Mouse (Mus musculus): Measurements from ENCODE around the gene Fn3k. TPM values are rescaled to one million over a fixed set of nuclear protein-coding genes. Genes with fewer than 3 reads are reported as not detected.

Gene Fn3k
- polyA plus RNA-seq, 1 experiment from 2014 or later = 0.47 TPM

DNA sequence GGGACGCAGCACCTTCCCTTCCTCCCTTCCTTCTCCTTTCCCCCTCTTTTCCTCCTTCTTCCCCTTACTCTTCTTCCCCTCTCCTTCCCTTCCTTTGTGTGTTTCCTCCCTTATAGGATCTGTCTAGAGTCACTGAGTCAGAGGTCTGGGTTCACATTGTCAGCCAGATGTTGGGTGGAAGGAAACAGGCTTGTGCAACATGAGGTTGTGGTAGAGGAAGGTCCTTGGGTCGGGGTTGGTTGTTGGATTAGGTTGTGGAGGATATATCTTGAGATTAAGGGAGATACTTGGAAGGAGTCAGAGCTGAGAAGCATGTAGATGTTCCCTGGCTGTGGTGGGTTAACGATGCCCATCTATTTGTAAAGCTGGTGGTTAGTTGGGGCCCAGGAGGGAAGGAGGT lies 40.1 kb downstream of the Fn3k start:
- H3K36me3 ChIP-seq = peaks cover 42% of the 10 kb centered on the region
- no peak overlapping the region for H3K27ac ChIP-seq
- no peak for ATAC-seq (ENCODE audit: low FRiP score, low read depth)
- no peak overlapping the region for H3K4me2 ChIP-seq (replicated peaks)
- no peak overlapping the region for H3K4me3 ChIP-seq
- 0 out of 2 replicates have a peak overlapping the region, but pooled peaks have one; percentile 8 for H3K9ac ChIP-seq
- H3K27me3 ChIP-seq = no peaks in the 10 kb centered on the region
- no peaks in the 10 kb centered on the region for H3K4me1 ChIP-seq
- no peaks in the 10 kb centered on the region for H3K9me3 ChIP-seq
- 82% methylated on average over 3 of the region's 3 CpGs for WGBS

DNA sequence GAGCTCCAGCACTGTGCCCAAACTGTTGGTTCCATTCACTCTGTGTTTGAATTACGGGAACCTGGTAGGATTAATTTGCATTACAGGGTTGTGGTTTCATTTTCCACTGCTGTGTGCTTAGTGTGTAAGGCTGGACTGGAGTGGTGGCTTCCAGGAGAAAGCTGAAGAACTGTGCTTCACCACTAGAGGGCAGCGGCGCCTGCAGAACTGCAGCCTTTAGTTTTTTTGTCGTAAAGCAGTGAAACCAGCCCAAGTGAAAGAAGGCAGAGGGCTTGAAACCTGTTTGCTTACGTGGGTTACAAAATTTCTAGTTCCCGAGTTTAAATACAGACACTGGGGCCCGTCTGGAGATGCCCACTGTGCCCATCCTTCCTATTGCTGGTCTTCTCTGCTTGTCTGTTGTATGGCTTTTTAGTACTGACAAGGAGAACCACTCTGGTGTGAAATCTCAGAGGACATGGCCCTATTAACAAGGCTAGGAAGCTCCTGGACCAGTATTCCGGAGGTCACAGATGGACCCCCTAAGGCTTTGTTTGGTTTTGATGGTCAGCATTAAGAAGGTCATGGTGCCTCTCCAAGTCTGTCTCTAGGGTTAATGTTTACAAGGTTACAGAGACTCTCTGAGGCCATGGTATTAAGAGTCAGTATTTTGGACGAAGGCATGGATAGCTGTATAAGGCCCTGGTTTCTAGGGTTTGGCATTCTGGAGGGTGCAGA lies 41.1 kb downstream of the Fn3k start:
- Histone ChIP-seq H3K9ac (0 out of 2 replicates have a peak overlapping the region, but pooled peaks have one; percentile 15), H3K4me1 (no peaks in the 10 kb centered on the region), H3K9me3 (no peaks in the 10 kb centered on the region), H3K27ac (no peak overlapping the region), H3K36me3 (peaks cover 38% of the 10 kb centered on the region), H3K27me3 (no peaks in the 10 kb centered on the region), H3K4me3 (no peak overlapping the region), H3K4me2 (replicated peaks) (no peak overlapping the region)
- WGBS = 37% methylated on average over 9 of the region's 9 CpGs
- ATAC-seq (ENCODE audit: low FRiP score, low read depth) = no peak

DNA sequence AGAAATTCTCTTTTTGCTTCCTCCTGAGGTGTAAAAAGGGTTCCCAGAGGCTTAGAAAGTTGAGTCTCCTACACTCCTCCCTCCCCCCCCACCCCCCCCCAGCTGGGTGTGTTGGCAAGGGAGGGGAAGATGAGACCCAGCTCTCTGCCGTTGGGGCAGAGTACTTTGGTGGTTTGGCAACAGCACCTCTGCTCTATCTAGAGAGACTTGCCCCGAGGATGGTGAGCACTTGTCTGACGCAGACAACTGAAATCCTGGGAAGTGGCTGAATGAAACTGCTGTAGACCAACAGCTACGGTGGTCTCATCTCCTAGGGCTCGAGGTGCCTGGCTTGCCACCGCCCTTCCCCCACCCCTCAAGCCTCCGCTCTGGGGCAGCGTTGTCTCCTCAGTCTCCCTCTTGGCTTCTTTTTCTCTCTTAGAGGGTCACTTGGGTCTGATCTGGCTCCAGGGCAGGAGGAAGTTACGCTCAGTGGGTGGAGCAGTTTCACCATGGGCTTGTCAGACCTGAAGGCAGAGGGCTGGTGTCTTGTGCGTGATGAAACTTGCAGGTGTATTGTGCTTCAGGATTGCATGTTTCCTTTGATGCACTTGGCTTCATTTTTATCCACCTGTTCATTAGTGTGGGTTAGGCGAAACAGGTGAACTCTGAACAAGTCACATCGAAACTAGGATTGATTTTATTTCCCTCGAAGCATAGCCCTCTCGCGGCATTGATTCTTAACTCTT lies 44.9 kb downstream of the Fn3k start:
- WGBS = 88% methylated on average over 15 of the region's 15 CpGs
- H3K4me3 ChIP-seq = no peak overlapping the region
- H3K27ac ChIP-seq = no peak overlapping the region
- H3K9ac ChIP-seq = no peak overlapping the region
- H3K4me1 ChIP-seq = no peaks in the 10 kb centered on the region
- H3K9me3 ChIP-seq = no peaks in the 10 kb centered on the region
- peaks cover 43% of the 10 kb centered on the region for H3K36me3 ChIP-seq
- H3K27me3 ChIP-seq = no peaks in the 10 kb centered on the region
- no peak overlapping the region for H3K4me2 ChIP-seq (replicated peaks)
- no peak for ATAC-seq (ENCODE audit: low FRiP score, low read depth)

DNA sequence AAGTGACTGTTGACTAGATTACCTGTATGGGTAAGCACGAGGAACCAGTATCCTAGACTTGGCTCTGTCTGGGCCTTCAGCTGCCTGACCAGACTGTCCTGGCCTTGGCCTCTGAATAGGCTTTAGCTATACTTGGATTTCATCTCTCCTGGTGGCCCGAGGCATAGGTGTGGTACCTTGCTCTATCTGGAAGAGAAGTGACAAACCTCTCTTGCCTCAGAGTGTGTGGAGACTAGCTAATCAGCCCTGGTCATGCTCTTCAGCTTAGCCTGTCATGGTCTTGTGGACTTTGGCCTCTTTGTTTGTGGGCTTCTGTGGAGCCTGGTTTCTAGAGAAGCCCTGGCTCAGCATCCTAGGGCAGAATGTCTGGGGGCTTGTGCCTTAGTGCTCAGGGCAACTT lies 46.4 kb downstream of the Fn3k start:
- 93% methylated on average over 2 of the region's 2 CpGs for WGBS
- no peak overlapping the region for H3K9ac ChIP-seq
- no peaks in the 10 kb centered on the region for H3K9me3 ChIP-seq
- H3K4me3 ChIP-seq = no peak overlapping the region
- ATAC-seq (ENCODE audit: low FRiP score, low read depth) = no peak
- peaks cover 40% of the 10 kb centered on the region for H3K36me3 ChIP-seq
- H3K4me2 ChIP-seq (replicated peaks) = no peak overlapping the region
- 0 out of 2 replicates have a peak, but pooled peaks cover 4% of the 10 kb centered on the region for H3K4me1 ChIP-seq
- no peak overlapping the region for H3K27ac ChIP-seq
- no peaks in the 10 kb centered on the region for H3K27me3 ChIP-seq

DNA sequence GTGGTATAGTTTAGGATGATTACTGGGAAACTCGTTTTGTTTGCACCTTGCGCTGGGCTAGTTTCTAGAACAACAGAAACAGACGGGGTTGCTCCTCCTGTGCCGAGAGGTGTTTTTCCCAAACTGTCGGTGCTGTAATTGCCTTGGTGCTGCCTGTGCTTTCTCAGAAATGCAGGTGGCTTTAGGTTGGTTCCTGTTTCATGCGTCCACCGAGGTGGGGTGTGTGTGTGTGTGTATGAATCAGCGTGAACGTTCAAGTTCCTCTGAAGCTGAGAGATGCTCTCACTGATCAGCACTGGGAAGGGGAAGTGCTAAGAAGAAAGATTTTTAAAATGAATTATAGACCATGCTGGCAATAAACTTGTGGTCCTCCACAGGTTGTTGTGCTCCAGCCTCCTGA lies 51.2 kb downstream of the Fn3k start:
- H3K4me3 ChIP-seq = no peak overlapping the region
- 60% methylated on average over 9 of the region's 9 CpGs for WGBS
- H3K27ac ChIP-seq = no peak overlapping the region
- ATAC-seq (ENCODE audit: low FRiP score, low read depth) = no peak
- H3K4me2 ChIP-seq (replicated peaks) = no peak overlapping the region
- H3K9ac ChIP-seq = no peak overlapping the region
- 0 out of 2 replicates have a peak, but pooled peaks cover 4% of the 10 kb centered on the region for H3K4me1 ChIP-seq
- no peaks in the 10 kb centered on the region for H3K27me3 ChIP-seq
- H3K9me3 ChIP-seq = no peaks in the 10 kb centered on the region
- peaks cover 11% of the 10 kb centered on the region for H3K36me3 ChIP-seq

DNA sequence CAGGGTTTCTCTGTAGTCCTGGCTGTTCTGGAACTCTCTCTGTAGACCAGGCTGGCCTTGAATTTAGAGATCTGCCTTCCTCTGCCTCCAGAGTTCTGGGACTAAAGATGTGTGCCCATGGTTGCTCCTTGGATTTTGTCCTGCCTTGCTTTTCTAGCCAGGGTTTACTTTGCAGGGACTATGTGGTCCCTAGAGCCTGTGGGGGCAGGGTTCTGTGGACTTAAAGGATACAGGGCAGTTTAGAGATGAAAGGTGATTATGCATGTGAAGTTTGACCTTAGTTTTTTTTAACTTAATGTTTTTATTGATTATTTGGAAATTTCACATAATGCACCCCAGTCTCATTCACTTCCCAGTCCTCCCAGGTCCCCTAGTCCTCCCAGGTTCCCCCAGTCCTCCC lies 55.9 kb downstream of the Fn3k start:
- no peak overlapping the region for H3K4me2 ChIP-seq (replicated peaks)
- no peaks in the 10 kb centered on the region for H3K9me3 ChIP-seq
- H3K36me3 ChIP-seq = peaks cover 15% of the 10 kb centered on the region
- H3K9ac ChIP-seq = no peak overlapping the region
- ATAC-seq (ENCODE audit: low FRiP score, low read depth) = no peak
- H3K4me3 ChIP-seq = no peak overlapping the region
- no peak overlapping the region for H3K27ac ChIP-seq
- H3K4me1 ChIP-seq = 0 out of 2 replicates have a peak, but pooled peaks cover 1% of the 10 kb centered on the region
- no peaks in the 10 kb centered on the region for H3K27me3 ChIP-seq

Small RNAs within 50 kb of the gene (microRNA-seq; reads per million reads assigned to microRNA genes)
- not detected for gene Mir7236

Other genes starting within 250 kb of the Fn3k start
- gene Hexdc, start 230.5 kb upstream of the Fn3k start, polyA plus RNA-seq (2015; fragmentation: Nextera tagmentation; extraction: Ambion mirVana) = 10.4 and 10.6 TPM in 2 replicates
- gene Ogfod3, start 230.2 kb upstream of the Fn3k start, polyA plus RNA-seq (2015; fragmentation: Nextera tagmentation; extraction: Ambion mirVana) = 20.0 and 22.4 TPM in 2 replicates
- gene Cybc1, start 205.6 kb upstream of the Fn3k start, polyA plus RNA-seq (2015; fragmentation: Nextera tagmentation; extraction: Ambion mirVana) = 40.2 and 41.5 TPM in 2 replicates
- gene Narf, start 197.7 kb upstream of the Fn3k start, polyA plus RNA-seq (2015; fragmentation: Nextera tagmentation; extraction: Ambion mirVana) = 69.3 and 73.5 TPM in 2 replicates
- 8.9 and 9.2 TPM in 2 replicates for gene Foxk2, start 174.9 kb upstream of the Fn3k start, polyA plus RNA-seq (2015; fragmentation: Nextera tagmentation; extraction: Ambion mirVana)
- 108 and 111 TPM in 2 replicates for gene Wdr45b, start 80.5 kb upstream of the Fn3k start, polyA plus RNA-seq (2015; fragmentation: Nextera tagmentation; extraction: Ambion mirVana)
- 12.1 and 13.1 TPM in 2 replicates for gene Rab40b, start 46.7 kb upstream of the Fn3k start, polyA plus RNA-seq (2015; fragmentation: Nextera tagmentation; extraction: Ambion mirVana)
- gene Fn3krp, start 13.5 kb upstream of the Fn3k start, polyA plus RNA-seq (2015; fragmentation: Nextera tagmentation; extraction: Ambion mirVana) = 11.0 and 11.8 TPM in 2 replicates
- gene Tbcd, start 17.0 kb downstream of the Fn3k start, polyA plus RNA-seq (2015; fragmentation: Nextera tagmentation; extraction: Ambion mirVana) = 42.3 TPM in 2 replicates
- 4.2 and 5.4 TPM in 2 replicates for gene Zfp750, start 84.4 kb downstream of the Fn3k start, polyA plus RNA-seq (2015; fragmentation: Nextera tagmentation; extraction: Ambion mirVana)
- gene B3gntl1, start 238.2 kb downstream of the Fn3k start, polyA plus RNA-seq (2015; fragmentation: Nextera tagmentation; extraction: Ambion mirVana) = 8.8 and 10.3 TPM in 2 replicates

Measured in limb, embryonic 13.5 days (tissue).